Mouse (Mus musculus) left cerebral cortex, postnatal 4 days (tissue): ENCODE data around the gene Ankrd6. TPM values are rescaled to one million over a fixed set of nuclear protein-coding genes. Genes with fewer than 3 reads are reported as not detected.

Source experiments
- DNase-seq: peaks from one replicate; pipeline ENCODE4 v3.0.0-alpha.2; 2022
- intact Hi-C: fragments of 180-260 bp; cut with DNase I; formaldehyde crosslinking; loops from one replicate; pipeline ENCODE4 v1.15.1; 2025
- total RNA-seq, 2 experiments: library from RNA; stranded (reverse); gene quantifications; 2 replicates each; pipeline ENCODE4 v1.2.3; 2021

The Ankrd6 gene
- total RNA-seq, 2 experiments from 2014 or later: 29.7 to 32.8 TPM

DNA sequence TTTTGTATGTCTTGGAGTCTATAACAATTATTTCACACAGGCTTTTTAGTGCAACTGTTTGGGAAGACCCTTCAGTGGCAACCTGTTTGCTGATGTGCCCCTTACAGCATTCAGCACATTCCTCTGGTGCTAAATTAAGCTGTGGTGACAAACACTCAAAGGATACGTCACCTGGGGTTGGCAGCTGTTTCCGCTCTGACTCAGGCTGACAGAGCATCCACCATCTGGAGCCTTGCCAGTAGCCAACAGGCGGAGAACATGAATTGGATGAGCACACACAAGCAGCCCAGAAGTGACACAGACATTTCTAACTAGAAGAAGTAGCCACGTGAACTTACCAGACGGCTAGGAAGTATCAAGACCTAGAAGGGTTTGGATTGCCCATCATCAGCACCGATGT lies 44.0 kb downstream of the Ankrd6 start:
- intact Hi-C loops: no loop called here
- peak; percentile 73 for DNase-seq

DNA sequence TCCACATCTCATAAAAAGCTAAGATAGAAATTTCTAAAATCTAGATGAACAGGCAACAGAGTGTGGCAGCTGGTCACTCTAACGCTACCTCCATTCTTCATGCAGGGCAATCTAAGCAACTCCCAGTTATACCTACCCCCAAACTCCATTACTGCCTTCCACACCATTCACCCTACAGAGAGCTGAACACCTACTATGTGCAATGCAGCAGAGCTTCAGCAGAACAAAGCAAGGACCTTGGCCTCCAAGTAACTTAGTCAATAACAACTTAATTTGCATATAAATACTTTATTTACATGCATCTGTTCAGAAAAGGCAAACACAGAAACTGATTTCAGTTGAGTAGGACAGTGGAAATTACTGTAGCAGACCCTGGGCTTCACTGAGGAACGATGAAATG lies 44.7 kb downstream of the Ankrd6 start:
- no peak for DNase-seq
- intact Hi-C loops: no loop called here

DNA sequence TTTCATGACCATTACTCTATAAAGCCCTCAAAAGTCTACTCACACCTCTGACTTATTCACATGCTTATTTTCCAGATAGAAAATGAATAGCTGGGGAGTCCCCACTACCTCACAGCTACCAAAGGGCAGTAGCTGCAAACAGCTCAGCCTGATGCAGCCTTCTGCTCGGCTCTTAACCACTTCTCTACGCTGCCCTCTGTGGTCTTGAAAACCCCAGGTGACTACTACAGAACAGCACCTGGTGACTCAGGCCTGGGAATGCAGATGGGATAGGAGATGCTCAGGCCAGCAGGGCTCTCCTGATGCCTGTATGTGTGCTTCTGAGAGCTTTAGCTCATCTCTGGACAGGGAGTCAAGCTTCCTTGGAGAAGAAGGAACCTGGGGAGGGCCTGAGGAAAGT lies 45.3 kb downstream of the Ankrd6 start:
- intact Hi-C loops: no loop called here
- no peak for DNase-seq

DNA sequence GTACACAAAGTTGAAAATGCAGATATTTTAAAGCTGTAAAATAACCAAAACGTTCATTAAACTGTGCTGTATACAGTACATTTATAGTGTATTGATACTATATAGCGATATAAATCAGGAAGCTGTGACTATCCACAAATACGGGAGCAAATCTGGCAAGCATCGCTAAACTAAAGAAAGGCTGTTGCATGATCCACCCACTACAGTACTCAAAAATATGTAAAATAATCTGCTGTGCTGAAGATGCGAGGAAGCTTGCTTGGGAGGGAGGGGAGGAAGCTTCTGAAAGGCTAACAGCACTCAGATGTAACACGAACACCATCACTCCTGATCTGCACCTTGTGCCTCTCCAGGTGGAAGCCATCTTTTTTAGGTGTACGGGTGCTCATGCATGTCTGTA lies 46.8 kb downstream of the Ankrd6 start:
- intact Hi-C loops: no loop called here
- no peak for DNase-seq

DNA sequence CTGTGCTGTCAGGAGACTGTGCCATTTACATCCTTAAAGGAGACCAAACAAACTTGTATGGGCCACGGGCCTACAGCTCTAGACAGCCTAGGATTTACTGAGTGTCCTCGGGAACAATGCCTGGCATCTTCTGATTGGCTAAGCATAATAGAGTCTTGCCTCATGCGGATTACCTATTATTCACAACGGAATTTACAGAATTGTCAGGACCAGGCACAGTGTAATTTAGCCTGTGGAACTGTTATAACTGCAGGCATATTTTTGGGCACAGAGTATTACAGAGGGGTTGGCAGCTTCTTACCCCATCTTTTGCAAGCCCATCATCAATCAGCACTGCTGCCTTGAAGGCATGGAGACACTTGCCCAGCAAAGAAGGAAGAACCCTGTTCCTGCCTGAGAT lies 51.6 kb downstream of the Ankrd6 start:
- DNase-seq: no peak
- intact Hi-C loops: no loop called here

DNA sequence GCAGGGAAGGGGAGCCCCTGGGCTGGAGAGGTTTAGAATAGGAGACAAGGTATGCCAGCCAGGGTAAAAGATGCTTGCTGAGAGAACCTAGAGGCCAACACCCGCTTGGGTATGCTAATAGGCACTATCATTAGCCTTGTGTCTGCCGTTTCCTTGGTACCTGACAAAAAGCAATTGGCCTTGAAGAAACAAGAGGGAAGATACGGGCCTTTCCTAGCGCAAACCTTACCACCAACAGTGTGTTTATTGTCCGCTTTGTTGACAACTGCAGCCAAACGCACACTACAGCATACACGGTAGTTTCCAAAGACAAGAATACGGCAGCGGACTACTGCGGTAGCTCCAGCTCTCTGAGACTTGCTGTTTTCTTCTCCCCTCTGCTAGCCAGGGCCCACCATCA lies 59.3 kb downstream of the Ankrd6 start:
- DNase-seq: no peak
- intact Hi-C loops: no loop called here

DNA sequence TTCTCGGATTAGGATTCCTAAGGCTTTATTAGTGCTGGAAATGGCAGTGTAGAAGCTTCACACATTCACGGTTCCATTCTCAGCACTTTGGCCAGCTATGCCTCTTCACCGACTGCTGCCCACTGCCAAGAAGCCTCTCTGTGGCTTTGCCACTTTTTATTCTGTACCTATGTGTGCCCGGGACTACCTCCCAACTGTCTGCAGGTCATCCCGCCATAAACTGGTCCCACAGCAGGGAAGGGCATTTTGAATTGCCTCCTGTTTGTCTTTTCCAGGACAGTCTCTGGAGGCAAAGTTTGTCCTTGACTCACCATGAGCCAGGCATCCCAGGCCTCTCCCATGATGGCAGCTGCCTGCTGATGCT lies 59.9 kb downstream of the Ankrd6 start:
- intact Hi-C loops: no loop called here
- no peak for DNase-seq

DNA sequence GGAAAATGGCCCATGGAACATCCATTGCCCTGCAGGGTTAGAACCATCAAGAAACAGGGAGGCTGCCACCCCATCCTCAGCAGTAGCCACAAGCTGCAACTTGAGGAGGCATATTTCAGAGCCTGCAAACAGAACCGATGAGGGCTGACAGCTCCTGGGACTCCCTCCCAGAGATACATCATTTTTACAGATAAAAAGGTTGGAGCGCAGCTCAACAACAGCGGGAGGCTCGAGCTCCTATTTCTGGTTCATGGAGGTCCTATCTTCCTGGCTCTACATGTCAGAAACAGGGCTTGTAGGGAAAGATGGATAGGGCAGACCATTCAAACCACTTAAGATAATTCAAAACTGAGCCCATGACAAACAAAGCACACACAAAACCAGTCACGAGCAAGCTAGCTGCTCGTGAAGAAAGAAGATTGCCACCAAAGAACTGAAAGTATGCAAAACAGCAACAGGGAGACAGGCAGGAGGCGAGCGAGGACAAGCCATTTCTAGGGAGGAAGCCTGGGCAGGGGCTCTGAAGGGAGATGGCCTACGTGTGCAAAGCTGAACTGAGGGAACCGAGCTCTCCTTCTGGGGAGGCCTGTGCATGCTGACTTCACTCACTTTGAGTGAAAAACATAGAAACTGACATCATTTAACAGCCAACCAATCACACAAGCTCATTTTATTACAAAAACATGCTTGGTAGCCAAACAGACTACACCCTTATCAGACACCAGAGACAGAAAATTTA lies 60.5 kb downstream of the Ankrd6 start:
- DNase-seq: no peak

DNA sequence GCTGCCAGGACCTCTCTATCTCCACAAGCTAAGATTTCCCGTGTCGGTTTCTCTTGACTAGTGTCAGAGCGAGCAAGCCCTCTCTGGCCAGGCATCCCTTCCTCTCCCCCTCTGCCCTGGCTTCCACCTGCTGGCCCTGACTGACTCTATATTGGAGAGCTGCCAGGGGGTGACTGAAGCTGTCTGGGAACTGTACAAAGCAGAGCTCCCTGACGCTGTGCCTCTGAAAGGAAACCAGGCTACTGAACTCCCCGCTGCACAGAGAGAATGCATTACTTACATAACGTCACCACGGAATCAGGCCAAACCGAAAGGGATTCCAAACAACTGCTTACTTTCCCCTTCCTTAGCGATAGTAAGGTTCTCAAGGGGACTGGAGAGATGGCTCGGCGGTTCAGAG lies 61.4 kb downstream of the Ankrd6 start:
- intact Hi-C loops: no loop called here
- peak; percentile 72 for DNase-seq

More for the DNA sequence above, 60.5 kb downstream of the Ankrd6 start:
- intact Hi-C loops: no loop called here

DNA sequence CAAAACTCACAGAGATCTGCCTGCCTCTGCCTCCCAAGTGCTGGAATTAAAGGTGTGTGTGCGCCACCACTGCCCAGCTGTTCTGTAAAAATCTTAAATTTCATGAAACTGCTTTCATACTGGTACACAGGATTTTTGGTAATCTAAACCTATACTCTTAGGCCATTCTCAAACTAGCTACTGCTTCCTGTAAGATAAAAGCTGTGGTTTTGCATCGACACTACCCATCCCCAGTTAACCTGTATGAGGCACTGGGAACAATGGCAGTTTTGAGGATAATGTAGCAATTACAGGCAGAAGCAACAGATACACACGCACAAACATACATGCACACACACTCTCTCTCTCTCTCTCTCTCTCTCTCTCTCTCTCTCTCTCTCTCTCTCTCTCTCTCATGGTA lies 64.2 kb downstream of the Ankrd6 start:
- intact Hi-C loops: no loop called here
- no peak for DNase-seq

DNA sequence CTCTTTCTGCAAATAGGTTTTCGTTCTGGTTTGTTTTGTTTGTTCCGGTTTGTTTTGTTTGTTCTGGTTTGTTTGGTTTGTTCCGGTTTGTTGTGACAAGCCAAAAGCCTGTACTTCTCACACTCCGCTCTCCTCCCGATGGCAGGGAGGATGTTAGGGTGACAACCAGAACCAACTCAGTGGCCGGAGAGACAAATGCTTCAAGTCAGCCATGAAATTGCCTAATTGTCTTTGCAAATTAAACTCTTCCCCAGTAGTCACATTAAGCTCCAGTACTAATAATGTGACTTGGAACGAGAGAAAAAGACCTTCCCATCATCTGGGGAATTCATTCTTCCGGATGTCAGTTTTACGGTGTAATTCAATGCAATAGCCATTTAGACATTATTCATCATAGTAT lies 66.0 kb downstream of the Ankrd6 start:
- DNase-seq: no peak
- intact Hi-C loops: no loop called here

DNA sequence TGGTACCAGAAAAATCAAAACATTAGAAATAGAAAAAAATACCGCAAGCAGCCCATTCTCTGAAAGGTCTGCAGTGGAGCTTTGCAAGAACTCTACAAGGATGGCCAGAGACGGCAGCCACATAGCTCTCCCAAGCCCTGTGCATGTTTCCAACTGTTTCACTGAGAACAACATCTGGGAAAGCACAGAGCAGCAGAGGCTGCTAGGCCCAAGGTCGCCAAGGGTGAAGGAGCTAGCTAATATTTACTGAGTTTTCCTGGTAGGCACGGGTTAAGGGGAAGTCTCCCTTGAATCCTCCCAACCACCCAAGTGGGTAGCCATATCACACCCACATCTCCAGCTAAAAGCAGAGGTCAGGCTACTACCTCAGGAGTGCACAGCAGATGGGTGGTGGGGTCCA lies 69.6 kb downstream of the Ankrd6 start:
- intact Hi-C loops: no loop called here
- no peak for DNase-seq

DNA sequence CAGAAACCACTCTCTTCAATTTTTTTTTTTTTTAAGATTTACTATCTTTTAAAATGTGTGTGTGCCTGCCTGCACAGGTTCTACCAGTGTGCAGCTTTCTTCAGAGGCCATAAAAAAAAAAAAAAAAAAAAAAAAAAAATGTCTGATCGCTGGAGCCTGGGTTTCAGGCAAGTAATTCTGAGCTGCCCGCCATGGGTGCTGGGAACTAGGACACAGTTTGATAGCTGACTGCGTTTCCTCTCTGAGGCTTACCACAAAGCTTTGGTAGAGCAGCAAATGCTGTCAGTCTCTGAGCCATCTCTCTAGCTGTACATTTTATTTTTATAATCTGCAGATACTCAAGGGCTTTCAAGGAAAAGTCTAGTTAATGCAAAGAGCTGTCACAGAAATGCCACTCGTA lies 76.0 kb downstream of the Ankrd6 start:
- no peak for DNase-seq
- intact Hi-C loops: no loop called here

DNA sequence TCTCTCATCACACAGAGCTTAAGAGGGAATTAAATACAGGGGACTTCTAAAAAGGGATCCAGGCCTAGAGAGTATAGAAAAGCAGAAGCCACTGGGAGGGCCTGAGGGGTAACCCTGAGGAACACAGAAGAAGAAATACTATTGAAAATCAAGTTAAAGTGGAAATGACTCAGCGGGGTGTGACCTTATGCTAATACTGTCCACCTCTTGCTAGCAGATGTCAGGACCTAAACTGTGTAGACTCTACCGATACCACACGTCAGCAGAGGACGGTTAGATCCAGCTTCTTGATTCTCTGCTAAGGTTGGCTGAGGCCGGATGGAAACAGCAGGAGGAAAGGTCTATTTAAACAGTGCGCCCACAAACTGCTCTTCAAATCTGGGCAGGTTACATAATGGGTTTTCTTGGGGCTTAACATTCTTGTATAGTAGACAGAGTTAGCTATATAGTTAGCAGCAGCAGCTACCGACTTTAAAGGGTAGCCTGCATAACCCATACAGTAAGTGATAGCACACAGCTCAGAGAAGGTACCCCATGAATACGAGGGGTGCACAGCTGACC lies 78.4 kb downstream of the Ankrd6 start:
- DNase-seq: no peak
- intact Hi-C loops: no loop called here

DNA sequence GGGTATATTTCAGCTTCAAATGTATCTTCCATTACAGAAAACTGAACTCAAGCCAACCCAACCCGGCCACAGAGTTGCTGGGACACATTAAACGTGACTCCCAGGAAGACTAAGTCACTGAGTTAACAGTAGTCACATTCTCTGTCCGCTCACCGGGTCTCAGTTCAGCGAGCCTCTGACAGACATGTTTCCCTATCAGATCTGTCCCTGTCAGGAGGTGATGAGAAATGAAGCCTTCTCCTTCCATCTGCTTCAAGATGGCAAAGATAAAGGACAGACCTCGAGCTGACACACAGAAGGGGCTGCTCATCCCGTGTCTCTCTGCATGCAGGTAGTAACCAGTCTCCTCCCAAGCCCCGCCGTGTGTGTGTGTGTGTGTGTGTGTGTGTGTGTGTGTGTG lies 81.3 kb downstream of the Ankrd6 start:
- DNase-seq: no peak
- intact Hi-C loops: no loop called here

DNA sequence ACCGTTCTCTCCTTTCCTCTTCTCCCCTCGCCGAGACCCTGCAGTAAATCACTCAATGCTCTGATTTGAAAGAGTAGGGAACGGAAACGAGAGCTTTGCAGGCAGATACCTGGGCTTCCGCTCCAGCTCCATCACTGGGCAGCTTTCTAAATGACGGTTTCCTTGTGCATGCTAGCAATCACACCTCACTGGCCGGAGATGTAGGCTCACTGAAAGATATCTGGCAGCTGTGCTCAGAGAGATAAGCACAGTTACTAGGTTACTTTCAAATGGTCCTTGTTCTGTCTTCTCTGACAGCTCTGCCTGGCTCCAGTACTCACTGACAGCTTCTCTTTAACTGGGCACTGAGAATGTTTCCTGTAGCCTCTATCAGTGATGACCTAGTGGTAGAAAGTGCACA lies 81.8 kb downstream of the Ankrd6 start:
- no peak for DNase-seq
- intact Hi-C loops: no loop called here

DNA sequence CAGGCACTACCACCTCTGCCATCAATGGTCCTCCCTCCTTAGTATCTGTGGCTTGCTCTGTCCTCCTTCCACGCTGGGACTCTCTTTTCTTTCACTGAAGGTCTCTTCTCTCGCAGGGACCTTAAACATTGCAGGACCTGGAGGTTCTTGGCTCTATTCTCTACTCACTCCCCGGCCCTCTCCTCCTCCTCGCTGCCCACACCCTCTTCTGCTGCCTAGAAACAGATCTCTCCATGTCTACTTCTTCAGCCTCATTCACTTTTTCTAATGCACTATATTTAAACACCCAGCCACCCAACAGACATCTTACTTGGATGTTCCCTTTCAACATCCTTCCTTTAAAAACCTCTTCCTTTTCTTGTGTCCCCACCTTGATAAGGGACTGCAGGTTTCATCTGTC lies 82.2 kb downstream of the Ankrd6 start:
- DNase-seq: no peak

DNA sequence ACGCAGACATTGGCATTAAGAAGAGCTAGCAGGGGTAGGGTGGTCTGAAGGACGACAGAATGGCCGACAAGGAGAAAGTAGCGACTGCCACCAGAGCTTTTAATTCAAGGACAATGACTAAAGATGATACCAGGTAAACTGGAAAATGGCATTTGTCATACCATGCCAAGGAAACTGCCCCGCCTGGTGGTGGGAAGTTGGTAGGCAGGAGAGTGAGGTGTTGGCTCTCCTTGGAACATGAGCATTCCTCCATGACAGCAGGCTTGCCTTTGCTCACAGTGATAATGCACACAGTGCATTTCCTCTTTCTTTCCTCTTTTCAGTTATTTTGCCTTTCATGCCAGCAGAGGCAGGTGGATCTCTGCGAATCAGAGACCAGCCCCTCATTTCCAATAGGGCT lies 83.2 kb downstream of the Ankrd6 start:
- intact Hi-C loops: no loop called here
- DNase-seq: no peak

More for the DNA sequence above, 82.2 kb downstream of the Ankrd6 start:
- intact Hi-C loops: no loop called here

DNA sequence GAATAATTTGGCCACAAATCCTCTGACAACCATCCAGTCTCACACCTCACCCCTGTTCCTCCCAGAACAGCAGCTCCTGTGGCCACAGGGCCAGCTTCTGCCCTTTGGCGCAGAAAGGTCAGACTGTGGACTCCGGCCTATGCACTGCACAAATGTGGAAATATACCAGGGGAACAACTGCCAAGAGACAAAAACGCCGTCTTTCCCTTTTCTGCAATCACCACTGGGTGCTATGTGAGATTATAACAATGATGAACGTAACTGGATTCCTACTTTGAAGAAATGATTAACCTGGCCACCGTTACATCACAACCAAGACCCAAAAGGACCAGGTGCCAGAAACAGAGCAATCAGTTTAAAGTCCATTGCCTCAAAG lies 85.8 kb downstream of the Ankrd6 start:
- DNase-seq: no peak
- intact Hi-C loops: no loop called here

DNA sequence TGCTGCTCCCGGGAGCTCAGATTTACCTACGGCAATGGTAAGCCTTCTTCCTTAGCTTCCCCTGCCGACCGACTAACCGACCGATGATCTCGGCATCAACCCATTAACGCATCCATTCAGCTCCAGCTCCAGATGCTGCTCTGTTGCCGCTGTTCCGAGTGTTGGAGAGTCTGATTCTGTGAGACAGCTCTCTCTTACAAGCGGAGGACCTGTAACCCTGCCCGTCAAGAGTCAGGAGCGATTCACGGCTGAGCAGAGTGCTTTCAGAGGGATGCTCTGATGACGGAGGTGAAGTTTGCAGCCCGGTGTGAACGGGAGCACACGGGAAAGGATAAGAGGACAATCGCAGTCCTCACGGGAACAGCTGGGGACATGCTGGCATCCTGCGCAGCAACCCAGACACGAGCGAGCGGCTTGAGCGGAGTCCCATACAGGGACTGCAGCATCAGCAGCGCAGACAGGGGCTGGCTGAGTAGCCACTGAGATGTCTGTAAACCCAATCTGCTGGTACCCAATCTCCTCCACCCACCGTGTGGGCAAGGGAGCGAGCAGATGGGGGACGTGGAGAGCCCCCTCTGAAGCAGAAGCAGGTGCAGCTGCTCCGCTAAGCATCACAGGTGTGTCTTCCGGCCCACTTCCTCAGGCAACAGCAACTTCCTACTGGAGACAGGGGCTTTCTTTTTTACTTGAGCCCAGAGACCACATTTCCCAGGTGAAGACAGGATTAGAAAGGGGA lies 86.3 kb downstream of the Ankrd6 start:
- intact Hi-C loops: no loop called here
- no peak for DNase-seq

DNA sequence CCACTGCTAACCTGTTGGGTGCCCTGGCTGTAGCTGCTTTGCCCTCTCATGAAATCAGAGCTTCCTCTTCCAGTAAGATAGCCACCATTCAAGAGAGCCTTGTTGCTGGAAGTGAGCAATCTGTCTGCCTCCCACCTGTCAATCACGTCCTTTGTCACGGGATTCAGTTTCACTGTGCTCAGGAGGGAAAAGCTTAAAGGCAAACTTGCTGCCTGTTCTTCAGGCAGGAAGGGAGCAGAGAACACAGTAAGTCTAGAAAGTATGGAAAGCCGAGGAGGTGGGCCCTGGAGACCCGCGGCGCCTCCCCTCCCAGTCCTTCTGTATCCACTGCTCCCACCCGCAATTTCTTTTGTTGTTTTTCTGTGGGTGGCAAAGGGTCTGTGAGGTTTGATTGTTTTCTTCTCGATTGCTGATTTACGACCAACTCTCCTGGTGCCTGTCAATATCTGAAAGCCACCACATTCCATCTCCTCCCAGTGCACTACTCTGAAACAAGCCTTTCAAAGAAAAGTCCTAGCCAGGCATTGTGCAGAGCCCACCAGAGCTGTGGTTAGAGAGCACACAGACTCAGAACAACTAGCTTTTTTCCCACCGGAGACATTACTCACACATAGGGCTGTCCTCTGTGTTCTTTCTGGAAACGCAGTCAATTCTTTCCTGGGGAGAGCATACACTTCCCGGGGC lies 87.1 kb downstream of the Ankrd6 start:
- intact Hi-C loops: no loop called here
- DNase-seq: no peak
